Mouse (Mus musculus): ENCODE measurements at regions not wholly inside any gene's neighbourhood (a gene's known extent, or its start where the extent isn't known, plus 50 kb on each side); places are given as distances from the start of the nearest gene placed in this dataset.
A peak's percentile ranks its signal among the peaks of the same experiment; 100 is the strongest.

DNA sequence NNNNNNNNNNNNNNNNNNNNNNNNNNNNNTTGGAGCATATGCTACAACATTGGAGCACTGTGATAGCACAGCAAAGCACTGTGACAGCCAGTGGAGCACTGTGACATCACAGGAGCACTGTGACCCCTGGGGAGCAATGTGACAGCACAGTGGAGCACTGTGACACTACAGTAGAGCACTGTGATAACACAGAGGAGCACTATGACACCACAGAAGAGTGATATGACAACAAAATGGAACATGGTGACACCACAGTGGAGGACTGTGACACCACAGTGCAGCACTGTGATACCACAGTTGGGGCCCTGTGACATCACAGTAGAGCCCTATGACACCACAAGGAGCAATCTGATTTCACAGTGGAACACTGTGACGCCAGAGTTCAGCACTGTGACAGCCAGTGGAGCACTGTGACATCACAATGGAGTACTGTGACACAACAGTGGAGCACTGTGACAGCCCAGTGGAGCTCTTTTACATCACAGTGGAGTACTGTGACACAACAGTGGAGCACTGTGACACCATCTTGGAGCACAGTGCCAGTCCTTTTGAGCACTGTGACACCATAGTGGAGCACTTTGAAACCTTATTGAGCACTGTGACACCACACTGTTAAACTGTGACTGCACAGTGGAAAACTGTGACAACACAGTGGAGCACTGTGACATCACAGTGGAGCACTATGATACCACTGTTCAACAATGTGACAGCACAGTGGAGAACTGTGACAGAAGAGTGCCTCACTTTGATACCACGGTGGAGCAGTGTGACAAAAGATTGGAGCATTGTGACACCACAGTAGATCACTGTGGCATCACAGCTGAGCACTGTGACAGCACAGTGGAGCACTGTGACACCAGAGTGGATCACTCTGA lies 116.9 kb upstream of the Vmn1r2 start:
- Histone ChIP-seq H3K27me3 (ENCODE audit: control insufficient read depth, insufficient read depth, low read length) (no peaks in the 10 kb centered on the region), H3K27ac (replicated peaks; ENCODE audit: low read depth, low read length) (no peak overlapping the region), H3K4me1 (ENCODE audit: control insufficient read depth, insufficient read depth, low read length) (no peaks in the 10 kb centered on the region), H3K4me3 (replicated peaks; ENCODE audit: low read length) (no peak overlapping the region), H3K36me3 (ENCODE audit: control insufficient read depth, insufficient read depth, low read length) (no peaks in the 10 kb centered on the region), H3K9ac (ENCODE audit: low read depth, low read length, severe bottlenecking) (no peak overlapping the region), H3K9me3 (ENCODE audit: control insufficient read depth, low read length) (peaks cover 52% of the 10 kb centered on the region), H3K4me2 (replicated peaks; ENCODE audit: low read depth, low read length, severe bottlenecking) (no peak overlapping the region)
- no peak for TF ChIP-seq POLR2A (IDR thresholded peaks at IDR 0.05; ENCODE audit: borderline replicate concordance, extremely low read depth, insufficient read depth, insufficient read length)
- DNase-seq (ENCODE audit: low spot score) (no peak), ATAC-seq (ENCODE audit: low FRiP score, low read depth) (0 out of 2 replicates have a peak, but pooled peaks have one; percentile 9)
- WGBS, result 47% methylated on average over 2 of the region's 2 CpGs

DNA sequence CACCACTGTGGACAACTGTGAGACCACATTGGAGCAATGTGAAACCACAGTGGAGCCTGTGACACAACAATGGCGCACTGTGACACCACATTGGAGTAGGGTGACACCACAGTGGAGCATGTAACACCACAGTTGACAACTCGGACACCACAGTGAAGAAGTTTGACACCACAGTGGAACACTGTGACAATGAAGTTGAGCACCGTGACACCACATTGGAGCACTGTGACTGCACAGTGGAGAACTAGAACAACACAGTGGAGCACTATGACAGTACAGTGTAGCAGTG lies 116.3 kb upstream of the Vmn1r2 start:
- H3K27ac ChIP-seq (replicated peaks; ENCODE audit: low read depth, low read length), result no peak overlapping the region
- no peak overlapping the region for H3K4me3 ChIP-seq (replicated peaks; ENCODE audit: low read length)
- no peak overlapping the region for H3K9ac ChIP-seq (ENCODE audit: low read depth, low read length, severe bottlenecking)
- H3K4me1 ChIP-seq (ENCODE audit: control insufficient read depth, insufficient read depth, low read length), result no peaks in the 10 kb centered on the region
- no peak overlapping the region for H3K4me2 ChIP-seq (replicated peaks; ENCODE audit: low read depth, low read length, severe bottlenecking)
- no peak for ATAC-seq (ENCODE audit: low FRiP score, low read depth)
- DNase-seq (ENCODE audit: low spot score), result no peak
- peaks cover 58% of the 10 kb centered on the region for H3K9me3 ChIP-seq (ENCODE audit: control insufficient read depth, low read length)
- no peaks in the 10 kb centered on the region for H3K36me3 ChIP-seq (ENCODE audit: control insufficient read depth, insufficient read depth, low read length)
- TF ChIP-seq POLR2A (IDR thresholded peaks at IDR 0.05; ENCODE audit: borderline replicate concordance, extremely low read depth, insufficient read depth, insufficient read length), result no peak
- no peaks in the 10 kb centered on the region for H3K27me3 ChIP-seq (ENCODE audit: control insufficient read depth, insufficient read depth, low read length)
- 74% methylated on average over 3 of the region's 3 CpGs for WGBS

DNA sequence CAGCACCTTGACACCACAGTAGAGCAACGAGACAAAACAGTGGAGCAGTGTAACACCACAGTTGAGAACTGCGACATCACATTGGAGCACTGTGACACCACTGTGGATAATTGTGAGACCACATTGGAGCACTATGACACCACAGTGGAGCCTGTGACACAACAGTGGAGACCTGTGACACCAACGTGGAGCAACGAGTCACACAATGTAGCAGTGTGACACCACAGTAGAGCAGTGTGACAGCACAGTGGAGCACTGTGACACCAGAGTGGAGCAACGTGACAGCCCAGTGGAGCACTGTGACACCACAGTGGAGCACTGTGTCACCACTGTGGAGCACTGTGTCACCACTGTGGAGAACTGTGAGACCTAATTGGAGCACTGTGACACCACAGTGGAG lies 115.9 kb upstream of the Vmn1r2 start:
- H3K9me3 ChIP-seq (ENCODE audit: control insufficient read depth, low read length), result peaks cover 62% of the 10 kb centered on the region
- H3K36me3 ChIP-seq (ENCODE audit: control insufficient read depth, insufficient read depth, low read length), result no peaks in the 10 kb centered on the region
- no peak overlapping the region for H3K9ac ChIP-seq (ENCODE audit: low read depth, low read length, severe bottlenecking)
- H3K4me2 ChIP-seq (replicated peaks; ENCODE audit: low read depth, low read length, severe bottlenecking), result no peak overlapping the region
- H3K27me3 ChIP-seq (ENCODE audit: control insufficient read depth, insufficient read depth, low read length), result no peaks in the 10 kb centered on the region
- no peak overlapping the region for H3K4me3 ChIP-seq (replicated peaks; ENCODE audit: low read length)
- no peak for TF ChIP-seq POLR2A (IDR thresholded peaks at IDR 0.05; ENCODE audit: borderline replicate concordance, extremely low read depth, insufficient read depth, insufficient read length)
- H3K4me1 ChIP-seq (ENCODE audit: control insufficient read depth, insufficient read depth, low read length), result no peaks in the 10 kb centered on the region
- no peak overlapping the region for H3K27ac ChIP-seq (replicated peaks; ENCODE audit: low read depth, low read length)
- DNase-seq (ENCODE audit: low spot score) (no peak), ATAC-seq (ENCODE audit: low FRiP score, low read depth) (no peak)
- 74% methylated on average over 5 of the region's 5 CpGs for WGBS

DNA sequence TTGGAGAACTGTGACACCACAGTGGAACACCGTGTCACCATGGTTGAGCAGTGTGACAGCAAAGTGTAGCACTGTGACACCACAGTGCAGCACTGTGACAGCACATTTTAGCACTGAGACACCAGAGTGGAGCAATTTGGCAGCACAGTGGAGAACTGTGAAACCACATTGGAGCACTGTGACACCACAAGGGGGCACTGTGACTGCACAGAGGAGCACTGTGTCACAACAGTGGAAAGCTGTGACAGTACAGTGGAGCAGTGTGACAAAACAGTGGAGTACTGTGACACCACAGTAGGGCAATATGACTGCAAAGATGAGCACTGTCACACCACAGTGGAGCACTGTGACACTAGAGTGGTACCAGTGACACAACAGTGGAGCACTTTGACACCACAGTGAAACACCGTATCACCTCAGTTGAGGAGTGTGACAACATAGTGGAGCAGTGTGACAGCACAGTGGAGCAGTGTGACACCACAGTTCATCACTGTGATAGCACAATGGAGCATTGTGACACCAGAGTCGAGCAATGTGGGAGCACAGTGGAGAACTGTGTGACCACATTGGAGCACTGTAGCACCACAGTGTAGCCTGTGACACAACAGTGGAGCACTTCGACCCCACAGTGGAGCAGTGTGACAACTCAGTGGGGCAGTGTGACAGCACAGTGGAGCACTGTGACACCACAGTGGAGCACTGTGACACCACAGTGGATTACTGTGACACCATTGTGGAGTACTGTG lies 114.6 kb upstream of the Vmn1r2 start:
- TF ChIP-seq POLR2A (IDR thresholded peaks at IDR 0.05; ENCODE audit: borderline replicate concordance, extremely low read depth, insufficient read depth, insufficient read length), result no peak
- Histone ChIP-seq H3K27me3 (ENCODE audit: control insufficient read depth, insufficient read depth, low read length) (no peaks in the 10 kb centered on the region), H3K9ac (ENCODE audit: low read depth, low read length, severe bottlenecking) (no peak overlapping the region), H3K4me3 (replicated peaks; ENCODE audit: low read length) (no peak overlapping the region), H3K36me3 (ENCODE audit: control insufficient read depth, insufficient read depth, low read length) (no peaks in the 10 kb centered on the region), H3K4me1 (ENCODE audit: control insufficient read depth, insufficient read depth, low read length) (no peaks in the 10 kb centered on the region), H3K4me2 (replicated peaks; ENCODE audit: low read depth, low read length, severe bottlenecking) (no peak overlapping the region), H3K27ac (replicated peaks; ENCODE audit: low read depth, low read length) (no peak overlapping the region), H3K9me3 (ENCODE audit: control insufficient read depth, low read length) (peaks cover 64% of the 10 kb centered on the region)
- DNase-seq (ENCODE audit: low spot score) (no peak), ATAC-seq (ENCODE audit: low FRiP score, low read depth) (0 out of 2 replicates have a peak, but pooled peaks have one; percentile 17)
- 84% methylated on average over 4 of the region's 4 CpGs for WGBS

DNA sequence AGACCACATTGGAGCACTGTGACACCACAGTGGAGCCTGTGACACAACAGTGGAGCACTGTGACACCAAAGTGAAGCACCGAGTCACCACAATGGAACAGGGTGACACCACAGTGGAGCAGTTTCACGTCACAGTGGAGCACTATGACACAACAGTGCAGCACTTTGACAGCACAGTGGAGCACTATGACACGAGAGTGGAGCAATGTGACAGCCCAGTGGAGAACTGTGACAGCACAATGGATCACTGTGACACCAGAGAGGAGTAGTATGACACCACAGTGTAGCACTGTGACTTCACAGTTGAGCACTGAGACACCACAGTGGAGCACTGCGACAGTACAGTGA lies 114.1 kb upstream of the Vmn1r2 start:
- Histone ChIP-seq H3K27ac (replicated peaks; ENCODE audit: low read depth, low read length) (no peak overlapping the region), H3K4me1 (ENCODE audit: control insufficient read depth, insufficient read depth, low read length) (no peaks in the 10 kb centered on the region), H3K4me2 (replicated peaks; ENCODE audit: low read depth, low read length, severe bottlenecking) (no peak overlapping the region), H3K9me3 (ENCODE audit: control insufficient read depth, low read length) (peaks cover 64% of the 10 kb centered on the region), H3K4me3 (replicated peaks; ENCODE audit: low read length) (no peak overlapping the region), H3K36me3 (ENCODE audit: control insufficient read depth, insufficient read depth, low read length) (no peaks in the 10 kb centered on the region), H3K9ac (ENCODE audit: low read depth, low read length, severe bottlenecking) (no peak overlapping the region), H3K27me3 (ENCODE audit: control insufficient read depth, insufficient read depth, low read length) (no peaks in the 10 kb centered on the region)
- no peak for TF ChIP-seq POLR2A (IDR thresholded peaks at IDR 0.05; ENCODE audit: borderline replicate concordance, extremely low read depth, insufficient read depth, insufficient read length)
- ATAC-seq (ENCODE audit: low FRiP score, low read depth), result no peak
- no peak for DNase-seq (ENCODE audit: low spot score)
- WGBS, result 66% methylated on average over 4 of the region's 4 CpGs
